Mouse (Mus musculus): ENCODE results near the gene Raf1. TPM values are rescaled to one million over a fixed set of nuclear protein-coding genes. Genes with fewer than 3 reads are reported as not detected.

The Raf1 gene
- polyA plus RNA-seq, 1 experiment from 2014 or later: 160 TPM

- H3K27ac ChIP-seq (ENCODE audit: low read length): no peak overlapping the region
- no peak overlapping the region for H3K4me3 ChIP-seq (replicated peaks; ENCODE audit: low read length)
- 73% methylated on average over 3 of the region's 3 CpGs for WGBS
- peaks cover 5% of the 10 kb centered on the region; the same call in 1 of the 2 replicates for H3K9me3 ChIP-seq (ENCODE audit: control insufficient read depth, low read length)
- no peak overlapping the region for H3K9ac ChIP-seq (replicated peaks; ENCODE audit: low read depth, low read length)
- no peaks in the 10 kb centered on the region for H3K36me3 ChIP-seq (ENCODE audit: control insufficient read depth, insufficient read depth)
- no peaks in the 10 kb centered on the region for H3K27me3 ChIP-seq (replicated peaks; ENCODE audit: control insufficient read depth, insufficient read depth, low read length)
- H3K4me1 ChIP-seq (replicated peaks; ENCODE audit: control insufficient read depth, insufficient read depth, low read length): no peaks in the 10 kb centered on the region
- no peak for ATAC-seq
- no peak overlapping the region for H3K4me2 ChIP-seq (ENCODE audit: low read length)
These were observed 11.3 kb upstream of the Raf1 start for GRCm38 (mm10) chr6:115687753-115688152.

GRCm38 (mm10) chr6:115684851-115685646, 8.6 kb upstream of the Raf1 start:
- ATAC-seq: no peak
- H3K9me3 ChIP-seq (ENCODE audit: control insufficient read depth, low read length): peaks cover 4% of the 10 kb centered on the region; the same call in 1 of the 2 replicates
- H3K27ac ChIP-seq (ENCODE audit: low read length): no peak overlapping the region
- H3K4me3 ChIP-seq (replicated peaks; ENCODE audit: low read length): no peak overlapping the region
- no peaks in the 10 kb centered on the region for H3K27me3 ChIP-seq (replicated peaks; ENCODE audit: control insufficient read depth, insufficient read depth, low read length)
- WGBS: 45% methylated on average over 11 of the region's 11 CpGs
- H3K4me2 ChIP-seq (ENCODE audit: low read length): no peak overlapping the region
- no peaks in the 10 kb centered on the region for H3K4me1 ChIP-seq (replicated peaks; ENCODE audit: control insufficient read depth, insufficient read depth, low read length)
- H3K9ac ChIP-seq (replicated peaks; ENCODE audit: low read depth, low read length): no peak overlapping the region
- no peaks in the 10 kb centered on the region for H3K36me3 ChIP-seq (ENCODE audit: control insufficient read depth, insufficient read depth)

GRCm38 (mm10) chr6:115684271-115684670, 7.8 kb upstream of the Raf1 start:
- H3K36me3 ChIP-seq (ENCODE audit: control insufficient read depth, insufficient read depth): no peaks in the 10 kb centered on the region
- no peak overlapping the region for H3K9ac ChIP-seq (replicated peaks; ENCODE audit: low read depth, low read length)
- ATAC-seq: no peak
- H3K27ac ChIP-seq (ENCODE audit: low read length): no peak overlapping the region
- no peak overlapping the region for H3K4me2 ChIP-seq (ENCODE audit: low read length)
- H3K4me3 ChIP-seq (replicated peaks; ENCODE audit: low read length): no peak overlapping the region
- peaks cover 4% of the 10 kb centered on the region; the same call in 1 of the 2 replicates for H3K9me3 ChIP-seq (ENCODE audit: control insufficient read depth, low read length)
- no peaks in the 10 kb centered on the region for H3K27me3 ChIP-seq (replicated peaks; ENCODE audit: control insufficient read depth, insufficient read depth, low read length)
- 96% methylated on average over 2 of the region's 2 CpGs for WGBS
- H3K4me1 ChIP-seq (replicated peaks; ENCODE audit: control insufficient read depth, insufficient read depth, low read length): no peaks in the 10 kb centered on the region

- H3K4me1 ChIP-seq (replicated peaks; ENCODE audit: control insufficient read depth, insufficient read depth, low read length): peaks cover 3% of the 10 kb centered on the region
- H3K27ac ChIP-seq (ENCODE audit: low read length): no peak overlapping the region
- 83% methylated on average over 4 of the region's 4 CpGs for WGBS
- H3K9ac ChIP-seq (replicated peaks; ENCODE audit: low read depth, low read length): no peak overlapping the region
- H3K36me3 ChIP-seq (ENCODE audit: control insufficient read depth, insufficient read depth): no peaks in the 10 kb centered on the region
- no peak for ATAC-seq
- H3K9me3 ChIP-seq (ENCODE audit: control insufficient read depth, low read length): no peaks in the 10 kb centered on the region
- no peaks in the 10 kb centered on the region for H3K27me3 ChIP-seq (replicated peaks; ENCODE audit: control insufficient read depth, insufficient read depth, low read length)
- no peak overlapping the region for H3K4me3 ChIP-seq (replicated peaks; ENCODE audit: low read length)
- H3K4me2 ChIP-seq (ENCODE audit: low read length): no peak overlapping the region
These were observed 4.6 kb upstream of the Raf1 start for GRCm38 (mm10) chr6:115681066-115681465.

- H3K36me3 ChIP-seq (ENCODE audit: control insufficient read depth, insufficient read depth): no peaks in the 10 kb centered on the region
- no peaks in the 10 kb centered on the region for H3K9me3 ChIP-seq (ENCODE audit: control insufficient read depth, low read length)
- H3K4me3 ChIP-seq (replicated peaks; ENCODE audit: low read length): no peak overlapping the region
- H3K4me1 ChIP-seq (replicated peaks; ENCODE audit: control insufficient read depth, insufficient read depth, low read length): peaks cover 15% of the 10 kb centered on the region
- 95% methylated on average over 1 of the region's 1 CpGs for WGBS
- H3K27ac ChIP-seq (ENCODE audit: low read length): no peak overlapping the region
- no peak overlapping the region for H3K9ac ChIP-seq (replicated peaks; ENCODE audit: low read depth, low read length)
- no peak for ATAC-seq
- H3K27me3 ChIP-seq (replicated peaks; ENCODE audit: control insufficient read depth, insufficient read depth, low read length): no peaks in the 10 kb centered on the region
- H3K4me2 ChIP-seq (ENCODE audit: low read length): no peak overlapping the region
These were observed 1.6 kb upstream of the Raf1 start for GRCm38 (mm10) chr6:115678012-115678411.

- no peaks in the 10 kb centered on the region for H3K27me3 ChIP-seq (replicated peaks; ENCODE audit: control insufficient read depth, insufficient read depth, low read length)
- no peak overlapping the region for H3K9ac ChIP-seq (replicated peaks; ENCODE audit: low read depth, low read length)
- WGBS: 97% methylated on average over 7 of the region's 7 CpGs
- no peaks in the 10 kb centered on the region for H3K36me3 ChIP-seq (ENCODE audit: control insufficient read depth, insufficient read depth)
- H3K4me1 ChIP-seq (replicated peaks; ENCODE audit: control insufficient read depth, insufficient read depth, low read length): peaks cover 19% of the 10 kb centered on the region
- peak overlapping the region; percentile 96 for H3K4me3 ChIP-seq (replicated peaks; ENCODE audit: low read length)
- H3K9me3 ChIP-seq (ENCODE audit: control insufficient read depth, low read length): no peaks in the 10 kb centered on the region
- peak overlapping the region; percentile 52 for H3K4me2 ChIP-seq (ENCODE audit: low read length)
- no peak for ATAC-seq
- no peak overlapping the region for H3K27ac ChIP-seq (ENCODE audit: low read length)
These were observed 1.0 kb upstream of the Raf1 start for GRCm38 (mm10) chr6:115677441-115677840.

- Histone ChIP-seq H3K4me2 (ENCODE audit: low read length) (peak overlapping the region; percentile 67), H3K27me3 (replicated peaks; ENCODE audit: control insufficient read depth, insufficient read depth, low read length) (no peaks in the 10 kb centered on the region), H3K36me3 (ENCODE audit: control insufficient read depth, insufficient read depth) (no peaks in the 10 kb centered on the region), H3K4me3 (replicated peaks; ENCODE audit: low read length) (peak overlapping the region; percentile 96), H3K27ac (ENCODE audit: low read length) (peak overlapping the region; percentile 99), H3K9ac (replicated peaks; ENCODE audit: low read depth, low read length) (peak overlapping the region; percentile 100), H3K4me1 (replicated peaks; ENCODE audit: control insufficient read depth, insufficient read depth, low read length) (peaks cover 19% of the 10 kb centered on the region), H3K9me3 (ENCODE audit: control insufficient read depth, low read length) (no peaks in the 10 kb centered on the region)
- under 1% methylated on average over 53 of the region's 53 CpGs for WGBS
- ATAC-seq: peak; percentile 52
These were observed 713 bp downstream of the Raf1 start for GRCm38 (mm10) chr6:115675508-115676336.

GRCm38 (mm10) chr6:115675166-115675507, 1.3 kb downstream of the Raf1 start:
- Histone ChIP-seq H3K4me3 (replicated peaks; ENCODE audit: low read length) (peak overlapping the region; percentile 96), H3K36me3 (ENCODE audit: control insufficient read depth, insufficient read depth) (no peaks in the 10 kb centered on the region), H3K9me3 (ENCODE audit: control insufficient read depth, low read length) (no peaks in the 10 kb centered on the region), H3K9ac (replicated peaks; ENCODE audit: low read depth, low read length) (peak overlapping the region; percentile 100), H3K27ac (ENCODE audit: low read length) (peak overlapping the region; percentile 99), H3K27me3 (replicated peaks; ENCODE audit: control insufficient read depth, insufficient read depth, low read length) (no peaks in the 10 kb centered on the region), H3K4me1 (replicated peaks; ENCODE audit: control insufficient read depth, insufficient read depth, low read length) (peaks cover 19% of the 10 kb centered on the region), H3K4me2 (ENCODE audit: low read length) (peak overlapping the region; percentile 67)
- 0% methylated on average over 13 of the region's 13 CpGs for WGBS
- ATAC-seq: no peak

GRCm38 (mm10) chr6:115674316-115674715, 2.1 kb downstream of the Raf1 start:
- Histone ChIP-seq H3K4me3 (replicated peaks; ENCODE audit: low read length) (peak overlapping the region; percentile 96), H3K27ac (ENCODE audit: low read length) (no peak overlapping the region; the same call in 1 of the 2 replicates), H3K27me3 (replicated peaks; ENCODE audit: control insufficient read depth, insufficient read depth, low read length) (no peaks in the 10 kb centered on the region), H3K4me1 (replicated peaks; ENCODE audit: control insufficient read depth, insufficient read depth, low read length) (peaks cover 19% of the 10 kb centered on the region), H3K36me3 (ENCODE audit: control insufficient read depth, insufficient read depth) (no peaks in the 10 kb centered on the region), H3K9me3 (ENCODE audit: control insufficient read depth, low read length) (no peaks in the 10 kb centered on the region), H3K4me2 (ENCODE audit: low read length) (peak overlapping the region; percentile 67), H3K9ac (replicated peaks; ENCODE audit: low read depth, low read length) (peak overlapping the region; percentile 100)
- 18% methylated on average over 2 of the region's 2 CpGs for WGBS
- ATAC-seq: no peak
